Comparison of ENCODE assay signal across 27 mouse cellular contexts in genomic region chr2:102933142-102933541, GRCm38 (mm10). TPM values are rescaled to one million over a fixed set of nuclear protein-coding genes. Genes with fewer than 3 reads are reported as not detected.
A peak's percentile ranks its signal among the peaks of the same experiment; 100 is the strongest.
DNase-seq lines count a peak whose midpoint lies in the region; ATAC-seq and TF ChIP-seq lines count a peak whose summit lies in the region.
"Had no signal": no experiment of that assay in that cellular context is flagged by ENCODE, and none has a peak within 500 bp of the region (broad histone marks: within the 10 kb centered on the region; RNA-seq: fewer than 3 reads in every experiment).

No protein-coding gene starts in this region.

- no peaks in the 10 kb centered on the region for H3K27me3 ChIP-seq in forebrain, postnatal 0 days (ENCODE audit: insufficient read depth, low read length)
- no peaks in the 10 kb centered on the region for H3K27me3 ChIP-seq in forebrain, embryonic 16.5 days (replicated peaks; ENCODE audit: control insufficient read depth, insufficient read depth, low read length)
- H3K27me3 ChIP-seq in neural tube, embryonic 12.5 days (replicated peaks): no peaks in the 10 kb centered on the region
- H3K27me3 ChIP-seq in neural tube, embryonic 14.5 days (ENCODE audit: control insufficient read depth, insufficient read depth, low read length): no peaks in the 10 kb centered on the region
- H3K27me3 ChIP-seq: embryonic facial prominence, embryonic 13.5 days; forebrain, embryonic 13.5 days; hindbrain, embryonic 12.5 days; intestine, embryonic 15.5 days had no signal

- no peak overlapping the region for H3K9ac ChIP-seq in forebrain, postnatal 0 days
- no peak overlapping the region for H3K9ac ChIP-seq in forebrain, embryonic 16.5 days (replicated peaks; ENCODE audit: low read depth, low read length)
- H3K9ac ChIP-seq in neural tube, embryonic 12.5 days: no peak overlapping the region
- no peak overlapping the region for H3K9ac ChIP-seq in neural tube, embryonic 14.5 days (replicated peaks; ENCODE audit: low read depth, low read length)
- H3K9ac ChIP-seq: embryonic facial prominence, embryonic 13.5 days; forebrain, embryonic 13.5 days; heart, embryonic 13.5 days; hindbrain, embryonic 12.5 days; intestine, embryonic 15.5 days had no signal

- no peak overlapping the region for H3K27ac ChIP-seq in forebrain, postnatal 0 days (ENCODE audit: low read depth, low read length)
- H3K27ac ChIP-seq in forebrain, embryonic 16.5 days (ENCODE audit: low read length): no peak overlapping the region
- H3K27ac ChIP-seq in neural tube, embryonic 12.5 days: no peak overlapping the region
- no peak overlapping the region; the same call in 1 of the 2 replicates for H3K27ac ChIP-seq in neural tube, embryonic 14.5 days (ENCODE audit: low read depth, low read length)
- H3K27ac ChIP-seq: embryonic facial prominence, embryonic 10.5 days; embryonic facial prominence, embryonic 13.5 days; forebrain, embryonic 10.5 days; forebrain, embryonic 13.5 days; heart, adult 2 months; heart, embryonic 10.5 days; heart, embryonic 13.5 days; hindbrain, embryonic 12.5 days; intestine, embryonic 15.5 days had no signal

- no peak overlapping the region for H3K4me2 ChIP-seq in forebrain, postnatal 0 days (ENCODE audit: low read depth)
- H3K4me2 ChIP-seq in forebrain, embryonic 16.5 days (ENCODE audit: low read length): no peak overlapping the region
- no peak overlapping the region for H3K4me2 ChIP-seq in neural tube, embryonic 12.5 days (replicated peaks)
- no peak overlapping the region for H3K4me2 ChIP-seq in neural tube, embryonic 14.5 days (ENCODE audit: low read depth, low read length)
- H3K4me2 ChIP-seq: embryonic facial prominence, embryonic 13.5 days; forebrain, embryonic 13.5 days; heart, embryonic 13.5 days; hindbrain, embryonic 12.5 days; intestine, embryonic 15.5 days had no signal

- ATAC-seq in forebrain, postnatal 0 days: peak; percentile 61; the same call in 1 of the 2 replicates
- ATAC-seq in forebrain, embryonic 16.5 days: no peak
- 0 out of 2 replicates have a peak, but pooled peaks have one; percentile 7 for ATAC-seq in neural tube, embryonic 12.5 days (ENCODE audit: low FRiP score, low read depth)
- peak; percentile 30; the same call in 1 of the 2 replicates for ATAC-seq in megakaryocyte, adult 5-6 weeks (ENCODE audit: poor library complexity, severe bottlenecking)
- ATAC-seq in neural tube, embryonic 14.5 days (ENCODE audit: low read depth): peak; percentile 51; the same call in 1 of the 2 replicates
- ATAC-seq: CD4-positive, CD25-positive, alpha-beta regulatory T cell, adult 4 months; forebrain, embryonic 13.5 days; hindbrain, embryonic 16.5 days; intestine, embryonic 15.5 days had no signal

- H3K36me3 ChIP-seq in forebrain, postnatal 0 days (ENCODE audit: insufficient read depth): no peaks in the 10 kb centered on the region
- no peaks in the 10 kb centered on the region for H3K36me3 ChIP-seq in forebrain, embryonic 16.5 days (ENCODE audit: control insufficient read depth, insufficient read depth)
- no peaks in the 10 kb centered on the region for H3K36me3 ChIP-seq in neural tube, embryonic 12.5 days
- no peaks in the 10 kb centered on the region for H3K36me3 ChIP-seq in neural tube, embryonic 14.5 days (ENCODE audit: control insufficient read depth, insufficient read depth, low read length)
- H3K36me3 ChIP-seq: embryonic facial prominence, embryonic 10.5 days; embryonic facial prominence, embryonic 13.5 days; forebrain, embryonic 10.5 days; heart, embryonic 10.5 days; heart, embryonic 13.5 days; hindbrain, embryonic 12.5 days; intestine, embryonic 15.5 days had no signal

- H3K9me3 ChIP-seq in forebrain, postnatal 0 days (ENCODE audit: low read length): no peaks in the 10 kb centered on the region
- no peaks in the 10 kb centered on the region for H3K9me3 ChIP-seq in forebrain, embryonic 16.5 days (ENCODE audit: control insufficient read depth, low read length)
- no peaks in the 10 kb centered on the region for H3K9me3 ChIP-seq in neural tube, embryonic 12.5 days
- H3K9me3 ChIP-seq in neural tube, embryonic 14.5 days (ENCODE audit: control insufficient read depth, low read length): no peaks in the 10 kb centered on the region
- H3K9me3 ChIP-seq: embryonic facial prominence, embryonic 10.5 days; embryonic facial prominence, embryonic 13.5 days; forebrain, embryonic 10.5 days; forebrain, embryonic 13.5 days; heart, embryonic 10.5 days; heart, embryonic 13.5 days; hindbrain, embryonic 12.5 days; intestine, embryonic 15.5 days had no signal

- no peak for TF ChIP-seq CTCF in forebrain, postnatal 0 days (IDR thresholded peaks at IDR 0.05; ENCODE audit: low read depth)

- 39% methylated on average over 4 of the region's 4 CpGs for WGBS in forebrain, postnatal 0 days
- WGBS in forebrain, embryonic 16.5 days: 40% methylated on average over 4 of the region's 4 CpGs
- 36% methylated on average over 4 of the region's 4 CpGs for WGBS in neural tube, embryonic 12.5 days
- WGBS in neural tube, embryonic 14.5 days: 25% methylated on average over 4 of the region's 4 CpGs

- H3K4me3 ChIP-seq in forebrain, postnatal 0 days (ENCODE audit: low read depth, low read length): no peak overlapping the region
- H3K4me3 ChIP-seq in forebrain, embryonic 16.5 days (replicated peaks; ENCODE audit: low read length): no peak overlapping the region
- H3K4me3 ChIP-seq in neural tube, embryonic 12.5 days: no peak overlapping the region
- no peak overlapping the region for H3K4me3 ChIP-seq in neural tube, embryonic 14.5 days (ENCODE audit: low read depth, low read length)
- H3K4me3 ChIP-seq: embryonic facial prominence, embryonic 10.5 days; embryonic facial prominence, embryonic 13.5 days; forebrain, embryonic 10.5 days; forebrain, embryonic 13.5 days; heart, adult 2 months; heart, embryonic 10.5 days; heart, embryonic 13.5 days; hindbrain, embryonic 12.5 days; intestine, embryonic 15.5 days had no signal

- no peak for DNase-seq in forebrain, postnatal 0 days
- DNase-seq in neural tube, embryonic 10.5 days (ENCODE audit: extremely low spot score, low spot score): no peak
- DNase-seq in thymus, postnatal 10 days (ENCODE audit: low spot score in 2 of 2): no peak
- DNase-seq: adrenal gland, adult 2 months; adrenal gland, postnatal 14 days; cerebellum, adult 11 months; cerebellum, adult 2 months; cerebellum, adult 9-11 months; cerebellum, postnatal 25 days; gastrocnemius, postnatal 25 days; heart, adult 2 months; heart, postnatal 14 days; heart, postnatal 4 days had no signal

- H3K4me1 ChIP-seq in forebrain, postnatal 0 days (ENCODE audit: insufficient read depth): no peaks in the 10 kb centered on the region
- H3K4me1 ChIP-seq in forebrain, embryonic 16.5 days (replicated peaks; ENCODE audit: control insufficient read depth, insufficient read depth, low read length): 0 out of 2 replicates have a peak, but pooled peaks cover 3% of the 10 kb centered on the region
- no peaks in the 10 kb centered on the region for H3K4me1 ChIP-seq in neural tube, embryonic 12.5 days
- H3K4me1 ChIP-seq in neural tube, embryonic 14.5 days (ENCODE audit: control insufficient read depth, insufficient read depth, low read length): no peaks in the 10 kb centered on the region
- H3K4me1 ChIP-seq: forebrain, embryonic 13.5 days; hindbrain, embryonic 12.5 days had no signal

RNA-seq across cellular contexts. Expression of gene Cd44, which starts 31.7 kb away (rescaled TPM):
- 4.5 and 7.8 TPM in 2 replicates for total RNA-seq in forebrain, postnatal 0 days (2014; rRNA removed)
- polyA plus RNA-seq in forebrain, postnatal 0 days (2015; fragmentation: Nextera tagmentation; extraction: Ambion mirVana): 3.0 and 3.6 TPM in 2 replicates
- polyA plus RNA-seq in forebrain, embryonic 16.5 days (2015; fragmentation: Nextera tagmentation; extraction: Ambion mirVana): 1.3 and 2.0 TPM in 2 replicates
- 3.3 and 4.2 TPM in 2 replicates for polyA plus RNA-seq in neural tube, embryonic 12.5 days (2016; fragmentation: Nextera tagmentation; extraction: Ambion mirVana)
- total RNA-seq in megakaryocyte, adult 5-6 weeks (2015): 358 and 368 TPM in 2 replicates
- total RNA-seq in megakaryocyte, adult 5-6 weeks (2017): 289 and 337 TPM in 2 replicates
- polyA plus RNA-seq in neural tube, embryonic 14.5 days (2014; fragmentation: Nextera tagmentation; extraction: Ambion mirVana): 4.5 and 8.7 TPM in 2 replicates
